Mouse (Mus musculus): ENCODE results near the gene Fat1. TPM values are rescaled to one million over a fixed set of nuclear protein-coding genes. Genes with fewer than 3 reads are reported as not detected.

The Fat1 gene
- polyA plus RNA-seq (2014; fragmentation: Nextera tagmentation; extraction: Ambion mirVana) = 22.2 TPM in 2 replicates

GRCm38 (mm10) chr8:44934850-44935497, at the start of gene Fat1:
Gene Fat1 (plus strand): TSS chr8:44935447.
- Histone ChIP-seq H3K4me3 (ENCODE audit: control insufficient read depth in 1 of 2, insufficient read depth in 1 of 2, low read depth in 1 of 2, low read length in 2 of 2) (peak within 1 kb of the TSS; percentile 73 to 80), H3K4me2 (ENCODE audit: low read length) (peak within 1 kb of the TSS; percentile 90), H3K9me3 (ENCODE audit: control insufficient read depth, low read length) (no peaks in the 10 kb centered on the region), H3K27me3 (ENCODE audit: control insufficient read depth, insufficient read depth, low read length) (no peaks in the 10 kb centered on the region), H3K27ac (replicated peaks in 1 of 2; ENCODE audit: control insufficient read depth in 1 of 2, insufficient read depth in 1 of 2, low read depth in 2 of 2, low read length in 2 of 2) (peak within 1 kb of the TSS; percentile 93 to 94), H3K4me1 (ENCODE audit: control insufficient read depth in 2 of 2, insufficient read depth in 2 of 2, low read length in 2 of 2) (peaks cover 0 to 15% of the 10 kb centered on the region in 2 experiments; a peak in 2 of 4 replicates), H3K9ac (ENCODE audit: low read length) (peak within 1 kb of the TSS; percentile 89), H3K36me3 (ENCODE audit: control insufficient read depth, insufficient read depth, low read length) (no peaks in the 10 kb centered on the region)
- WGBS = under 1% methylated on average over 45 of the region's 49 CpGs
- peak; percentile 64 for ATAC-seq (ENCODE audit: insufficient number of reproducible peaks, insufficient read depth, low FRiP score, low read depth)

- Histone ChIP-seq H3K27me3 (ENCODE audit: control insufficient read depth, insufficient read depth, low read length) (no peaks in the 10 kb centered on the region), H3K27ac (replicated peaks in 1 of 2; ENCODE audit: control insufficient read depth in 1 of 2, insufficient read depth in 1 of 2, low read depth in 2 of 2, low read length in 2 of 2) (no peak overlapping the region), H3K36me3 (ENCODE audit: control insufficient read depth, insufficient read depth, low read length) (no peaks in the 10 kb centered on the region), H3K4me1 (ENCODE audit: control insufficient read depth in 2 of 2, insufficient read depth in 2 of 2, low read length in 2 of 2) (no peaks in the 10 kb centered on the region), H3K4me2 (ENCODE audit: low read length) (no peak overlapping the region), H3K9me3 (ENCODE audit: control insufficient read depth, low read length) (no peaks in the 10 kb centered on the region), H3K4me3 (ENCODE audit: control insufficient read depth in 1 of 2, insufficient read depth in 1 of 2, low read depth in 1 of 2, low read length in 2 of 2) (no peak overlapping the region), H3K9ac (ENCODE audit: low read length) (no peak overlapping the region)
- no peak for ATAC-seq (ENCODE audit: insufficient number of reproducible peaks, insufficient read depth, low FRiP score, low read depth)
- 71% methylated on average over 6 of the region's 6 CpGs for WGBS
Measured at GRCm38 (mm10) chr8:44894626-44895025, 40.6 kb upstream of the Fat1 start.

GRCm38 (mm10) chr8:44899575-44899991, 35.7 kb upstream of the Fat1 start:
- WGBS = 74% methylated on average over 12 of the region's 12 CpGs
- Histone ChIP-seq H3K9ac (ENCODE audit: low read length) (no peak overlapping the region), H3K27ac (replicated peaks in 1 of 2; ENCODE audit: control insufficient read depth in 1 of 2, insufficient read depth in 1 of 2, low read depth in 2 of 2, low read length in 2 of 2) (no peak overlapping the region), H3K4me3 (ENCODE audit: control insufficient read depth in 1 of 2, insufficient read depth in 1 of 2, low read depth in 1 of 2, low read length in 2 of 2) (no peak overlapping the region), H3K4me1 (ENCODE audit: control insufficient read depth in 2 of 2, insufficient read depth in 2 of 2, low read length in 2 of 2) (no peaks in the 10 kb centered on the region), H3K4me2 (ENCODE audit: low read length) (no peak overlapping the region), H3K36me3 (ENCODE audit: control insufficient read depth, insufficient read depth, low read length) (no peaks in the 10 kb centered on the region), H3K9me3 (ENCODE audit: control insufficient read depth, low read length) (no peaks in the 10 kb centered on the region), H3K27me3 (ENCODE audit: control insufficient read depth, insufficient read depth, low read length) (no peaks in the 10 kb centered on the region)
- no peak for ATAC-seq (ENCODE audit: insufficient number of reproducible peaks, insufficient read depth, low FRiP score, low read depth)

- no peak overlapping the region for H3K4me2 ChIP-seq (ENCODE audit: low read length)
- ATAC-seq (ENCODE audit: insufficient number of reproducible peaks, insufficient read depth, low FRiP score, low read depth) = no peak
- H3K4me1 ChIP-seq (ENCODE audit: control insufficient read depth in 2 of 2, insufficient read depth in 2 of 2, low read length in 2 of 2) = no peaks in the 10 kb centered on the region
- H3K4me3 ChIP-seq (ENCODE audit: control insufficient read depth in 1 of 2, insufficient read depth in 1 of 2, low read depth in 1 of 2, low read length in 2 of 2) = no peak overlapping the region
- no peaks in the 10 kb centered on the region for H3K27me3 ChIP-seq (ENCODE audit: control insufficient read depth, insufficient read depth, low read length)
- 77% methylated on average over 12 of the region's 12 CpGs for WGBS
- H3K36me3 ChIP-seq (ENCODE audit: control insufficient read depth, insufficient read depth, low read length) = no peaks in the 10 kb centered on the region
- no peaks in the 10 kb centered on the region for H3K9me3 ChIP-seq (ENCODE audit: control insufficient read depth, low read length)
- H3K9ac ChIP-seq (ENCODE audit: low read length) = no peak overlapping the region
- H3K27ac ChIP-seq (replicated peaks in 1 of 2; ENCODE audit: control insufficient read depth in 1 of 2, insufficient read depth in 1 of 2, low read depth in 2 of 2, low read length in 2 of 2) = no peak overlapping the region
Measured at GRCm38 (mm10) chr8:44911126-44911903, 23.9 kb upstream of the Fat1 start.

- H3K4me1 ChIP-seq (ENCODE audit: control insufficient read depth in 2 of 2, insufficient read depth in 2 of 2, low read length in 2 of 2) = no peaks in the 10 kb centered on the region
- no peak overlapping the region for H3K27ac ChIP-seq (replicated peaks in 1 of 2; ENCODE audit: control insufficient read depth in 1 of 2, insufficient read depth in 1 of 2, low read depth in 2 of 2, low read length in 2 of 2)
- no peaks in the 10 kb centered on the region for H3K9me3 ChIP-seq (ENCODE audit: control insufficient read depth, low read length)
- no peaks in the 10 kb centered on the region for H3K36me3 ChIP-seq (ENCODE audit: control insufficient read depth, insufficient read depth, low read length)
- H3K9ac ChIP-seq (ENCODE audit: low read length) = no peak overlapping the region
- ATAC-seq (ENCODE audit: insufficient number of reproducible peaks, insufficient read depth, low FRiP score, low read depth) = no peak
- H3K27me3 ChIP-seq (ENCODE audit: control insufficient read depth, insufficient read depth, low read length) = no peaks in the 10 kb centered on the region
- WGBS = 79% methylated on average over 12 of the region's 12 CpGs
- no peak overlapping the region for H3K4me2 ChIP-seq (ENCODE audit: low read length)
- H3K4me3 ChIP-seq (ENCODE audit: control insufficient read depth in 1 of 2, insufficient read depth in 1 of 2, low read depth in 1 of 2, low read length in 2 of 2) = no peak overlapping the region
Measured at GRCm38 (mm10) chr8:44919487-44920082, 15.7 kb upstream of the Fat1 start.

- no peak overlapping the region for H3K4me2 ChIP-seq (ENCODE audit: low read length)
- WGBS = 79% methylated on average over 7 of the region's 7 CpGs
- no peak overlapping the region for H3K9ac ChIP-seq (ENCODE audit: low read length)
- H3K36me3 ChIP-seq (ENCODE audit: control insufficient read depth, insufficient read depth, low read length) = no peaks in the 10 kb centered on the region
- no peaks in the 10 kb centered on the region for H3K9me3 ChIP-seq (ENCODE audit: control insufficient read depth, low read length)
- H3K4me3 ChIP-seq (ENCODE audit: control insufficient read depth in 1 of 2, insufficient read depth in 1 of 2, low read depth in 1 of 2, low read length in 2 of 2) = no peak overlapping the region
- H3K27ac ChIP-seq (replicated peaks in 1 of 2; ENCODE audit: control insufficient read depth in 1 of 2, insufficient read depth in 1 of 2, low read depth in 2 of 2, low read length in 2 of 2) = no peak overlapping the region
- H3K4me1 ChIP-seq (ENCODE audit: control insufficient read depth in 2 of 2, insufficient read depth in 2 of 2, low read length in 2 of 2) = no peaks in the 10 kb centered on the region
- no peak for ATAC-seq (ENCODE audit: insufficient number of reproducible peaks, insufficient read depth, low FRiP score, low read depth)
- H3K27me3 ChIP-seq (ENCODE audit: control insufficient read depth, insufficient read depth, low read length) = no peaks in the 10 kb centered on the region
Measured at GRCm38 (mm10) chr8:44920379-44921032, 14.7 kb upstream of the Fat1 start.

- Histone ChIP-seq H3K4me1 (ENCODE audit: control insufficient read depth in 2 of 2, insufficient read depth in 2 of 2, low read length in 2 of 2) (no peaks in the 10 kb centered on the region), H3K9me3 (ENCODE audit: control insufficient read depth, low read length) (peaks cover 11% of the 10 kb centered on the region), H3K4me3 (ENCODE audit: control insufficient read depth in 1 of 2, insufficient read depth in 1 of 2, low read depth in 1 of 2, low read length in 2 of 2) (no peak overlapping the region), H3K4me2 (ENCODE audit: low read length) (no peak overlapping the region), H3K9ac (ENCODE audit: low read length) (no peak overlapping the region), H3K27me3 (ENCODE audit: control insufficient read depth, insufficient read depth, low read length) (no peaks in the 10 kb centered on the region), H3K27ac (replicated peaks in 1 of 2; ENCODE audit: control insufficient read depth in 1 of 2, insufficient read depth in 1 of 2, low read depth in 2 of 2, low read length in 2 of 2) (no peak overlapping the region), H3K36me3 (ENCODE audit: control insufficient read depth, insufficient read depth, low read length) (no peaks in the 10 kb centered on the region)
- no peak for ATAC-seq (ENCODE audit: insufficient number of reproducible peaks, insufficient read depth, low FRiP score, low read depth)
- WGBS = 89% methylated on average over 5 of the region's 5 CpGs
Measured at GRCm38 (mm10) chr8:44924995-44925394, 10.3 kb upstream of the Fat1 start.

Data from heart, embryonic 14.5 days (tissue).